Mouse (Mus musculus): ENCODE measurements around the gene Calcrl.

DNA sequence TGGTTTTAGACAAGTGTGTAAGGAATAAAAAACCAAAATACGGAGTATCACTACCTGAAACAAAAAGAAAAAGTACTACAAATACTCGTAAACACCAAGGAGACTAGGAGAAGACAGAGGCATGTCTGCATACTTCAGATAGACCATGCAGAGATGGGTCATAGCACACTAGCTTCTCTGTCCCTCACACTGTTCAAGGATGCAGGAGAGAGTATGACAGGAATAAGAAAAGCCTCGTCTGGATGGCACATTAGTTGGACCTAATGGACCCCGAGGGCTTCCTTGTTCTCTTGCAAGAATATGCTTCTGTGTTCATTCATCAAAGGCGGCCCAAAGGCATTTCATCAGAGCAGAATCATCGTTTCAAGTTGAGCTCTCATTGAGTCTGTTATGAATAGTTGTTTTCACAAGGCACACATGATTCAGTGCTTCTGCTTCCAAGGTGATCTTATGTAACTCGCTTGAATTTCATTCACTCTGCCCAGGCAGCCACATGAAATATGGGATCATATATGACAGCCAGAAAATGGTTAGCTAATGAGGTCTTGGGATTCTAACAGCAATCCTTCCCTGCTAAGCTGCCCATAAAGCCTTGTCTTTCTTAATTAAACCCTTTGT lies 136.2 kb downstream of the Calcrl start:
- TF ChIP-seq EP300 (optimal IDR thresholded peaks at IDR 0.05) (no peak), CTCF (IDR thresholded peaks at IDR 0.05; ENCODE audit: low read depth) (no peak)
